ENCODE assay signal across 8 mouse cellular contexts in genomic region chr5:32863253-32864228, GRCm38 (mm10). TPM values are rescaled to one million over a fixed set of nuclear protein-coding genes. Genes with fewer than 3 reads are reported as not detected.
DNase-seq lines count a peak whose midpoint lies in the region; ATAC-seq lines count a peak whose summit lies in the region.

TSS of gene Depdc5 (plus strand) at chr5:32863701.

- DNase-seq in adipocyte (ENCODE audit: low spot score) = peak; percentile 89
- peak; percentile 94 for DNase-seq in embryo, embryonic 10 days (ENCODE audit: low spot score)
- DNase-seq in gastrocnemius, postnatal 10 days = peak; percentile 91
- peak; percentile 95 for DNase-seq in induced T-regulatory cell, adult 2 months (ENCODE audit: low read depth)
- DNase-seq in left cerebral cortex, adult 9 months (ENCODE audit: low spot score in 2 of 2) = peak; percentile 48 to 83
- DNase-seq in right cerebral cortex, postnatal 14 days = peak; percentile 89
- DNase-seq in urinary bladder, postnatal 36 days (ENCODE audit: low spot score in 2 of 2) = peak; percentile 89 to 94

- peak; percentile 99 for ATAC-seq in megakaryocyte progenitor cell, adult 5-6 weeks (replicated peaks; ENCODE audit: poor library complexity)

RNA-seq across cellular contexts. Expression of gene Depdc5, which starts in this region (rescaled TPM):
- 10 to 100 TPM; 14.2 to 14.5 TPM for total RNA-seq in gastrocnemius, postnatal 10 days (2021)
- total RNA-seq in megakaryocyte progenitor cell, adult 5-6 weeks (2015) = 26.5 and 28.7 TPM in 2 replicates
- 22.0 and 25.8 TPM in 2 replicates for total RNA-seq in megakaryocyte progenitor cell, adult 5-6 weeks (2017)

Comparison
In these comparisons a context has a peak if more than half of its experiments do, and no peak if none do; other contexts are left out.
1. Peak in every context shown above with its lines: DNase-seq and ATAC-seq.